Mouse (Mus musculus): ENCODE results near the gene Heatr5b. TPM values are rescaled to one million over a fixed set of nuclear protein-coding genes. Genes with fewer than 3 reads are reported as not detected.

Gene Heatr5b
- polyA plus RNA-seq, 1 experiment: 11.8 TPM

DNA sequence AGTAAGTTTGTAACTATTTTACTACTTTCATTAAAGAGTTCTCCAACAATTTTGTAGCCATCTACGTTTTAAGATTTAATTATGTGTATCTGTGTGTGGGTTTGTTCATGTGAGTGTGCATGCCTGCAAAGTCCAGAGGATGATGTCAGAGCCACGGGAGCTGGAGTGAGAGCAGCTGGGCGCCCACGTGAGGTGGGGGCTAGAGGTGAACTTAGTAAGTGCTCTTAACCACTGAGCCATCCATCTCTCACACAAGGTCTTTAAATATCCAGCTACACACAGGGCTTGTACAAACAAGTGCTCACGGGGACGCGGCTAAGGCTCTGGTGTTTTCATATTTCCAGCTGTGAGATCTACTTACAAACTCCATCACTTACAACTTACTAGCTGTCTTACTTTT is 69.1 kb downstream of the Heatr5b start:
- H3ac ChIP-seq (ENCODE audit: control insufficient read depth, insufficient read length): no peak overlapping the region
- H3K4me2 ChIP-seq (ENCODE audit: low read depth): no peak overlapping the region
- no peaks in the 10 kb centered on the region for H3K27me3 ChIP-seq (ENCODE audit: control insufficient read depth, insufficient read depth, insufficient read length)
- H3K4me3 ChIP-seq: no peak overlapping the region
- H3K79me2 ChIP-seq (ENCODE audit: control insufficient read depth, insufficient read depth): no peaks in the 10 kb centered on the region
- H3K36me3 ChIP-seq (ENCODE audit: control insufficient read depth, insufficient read depth): peaks cover 5% of the 10 kb centered on the region
- peak in 1 of 3 experiments; percentile 4 for TF ChIP-seq MYOD1 (IDR thresholded peaks at IDR 0.05; ENCODE audit: control insufficient read depth in 1 of 3, insufficient read length in 2 of 3, low read depth in 2 of 3)
- TF ChIP-seq TCF12 (IDR thresholded peaks at IDR 0.05; ENCODE audit: insufficient read depth, poor library complexity, severe bottlenecking): no peak

DNA sequence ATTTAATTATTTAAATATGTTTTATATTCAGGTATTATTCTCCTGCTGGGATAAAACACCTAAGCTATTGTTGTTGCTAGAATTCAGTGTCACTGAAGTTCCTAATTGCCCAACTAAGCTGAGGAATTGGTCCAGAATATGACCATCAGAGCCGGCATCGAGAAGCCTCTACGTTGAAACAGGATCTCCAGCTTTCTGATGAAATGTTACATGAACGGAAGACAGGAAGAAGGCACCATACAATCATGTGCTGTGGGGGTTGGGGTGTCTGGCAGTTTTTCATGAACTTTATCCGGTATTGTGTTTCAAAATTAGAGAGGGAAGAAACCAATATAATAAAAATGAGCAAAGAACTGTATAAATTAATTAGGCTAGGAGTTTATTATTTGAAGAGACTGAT is 71.9 kb downstream of the Heatr5b start:
- H3K4me3 ChIP-seq: no peak overlapping the region
- H3K4me2 ChIP-seq (ENCODE audit: low read depth): no peak overlapping the region
- H3K27me3 ChIP-seq (ENCODE audit: control insufficient read depth, insufficient read depth, insufficient read length): no peaks in the 10 kb centered on the region
- no peaks in the 10 kb centered on the region for H3K79me2 ChIP-seq (ENCODE audit: control insufficient read depth, insufficient read depth)
- peaks cover 5% of the 10 kb centered on the region for H3K36me3 ChIP-seq (ENCODE audit: control insufficient read depth, insufficient read depth)
- H3ac ChIP-seq (ENCODE audit: control insufficient read depth, insufficient read length): no peak overlapping the region
- TF ChIP-seq TCF12 (IDR thresholded peaks at IDR 0.05; ENCODE audit: insufficient read depth, poor library complexity, severe bottlenecking): no peak
- TF ChIP-seq E2F4 (IDR thresholded peaks at IDR 0.05; ENCODE audit: insufficient read depth): no peak
- no peak for TF ChIP-seq MYOG (IDR thresholded peaks at IDR 0.05; ENCODE audit: control insufficient read depth in 1 of 3, insufficient read depth in 1 of 3, insufficient read length in 2 of 3, low read depth in 2 of 3)
- TF ChIP-seq SRF (IDR thresholded peaks at IDR 0.05; ENCODE audit: control insufficient read depth, insufficient read length, low read depth): no peak
- TF ChIP-seq MYOD1 (IDR thresholded peaks at IDR 0.05; ENCODE audit: control insufficient read depth in 1 of 3, insufficient read length in 2 of 3, low read depth in 2 of 3): no peak
- no peak for TF ChIP-seq POLR2A (IDR thresholded peaks at IDR 0.05; ENCODE audit: insufficient read length, low read depth)

- H3ac ChIP-seq (ENCODE audit: control insufficient read depth, insufficient read length): no peak overlapping the region
Measured at GRCm38 (mm10) chr17:78752938-78753655, 82.1 kb downstream of the Heatr5b start.

DNA sequence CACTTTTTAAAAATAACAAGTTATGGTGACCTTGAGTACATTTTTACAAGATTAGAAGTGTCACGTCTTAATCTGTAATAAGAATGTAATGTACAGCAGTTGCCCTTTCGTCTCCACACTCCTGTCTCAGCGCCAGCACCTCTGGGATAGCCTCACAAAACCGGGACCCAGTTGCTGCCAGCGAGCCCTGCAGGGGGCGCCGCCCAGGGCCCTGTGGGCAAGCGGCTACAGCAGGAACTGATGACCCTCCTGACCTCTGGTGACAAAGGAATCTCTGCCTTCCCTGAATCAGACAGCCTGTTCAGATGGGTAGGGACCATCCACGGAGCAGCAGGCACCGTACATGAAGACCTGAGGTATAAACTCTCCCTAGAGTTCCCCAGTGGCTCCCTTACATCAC is 83.1 kb downstream of the Heatr5b start:
- H3K4me3 ChIP-seq: no peak overlapping the region
- no peak overlapping the region for H3K4me2 ChIP-seq (ENCODE audit: low read depth)
- TF ChIP-seq POLR2A (IDR thresholded peaks at IDR 0.05; ENCODE audit: insufficient read length, low read depth): no peak
- TF ChIP-seq TCF3 (IDR thresholded peaks at IDR 0.05; ENCODE audit: insufficient read length, low read depth): no peak
- TF ChIP-seq USF1 (IDR thresholded peaks at IDR 0.05; ENCODE audit: low read depth): no peak
- no peak for TF ChIP-seq CEBPB (IDR thresholded peaks at IDR 0.05; ENCODE audit: insufficient read depth, poor library complexity, severe bottlenecking)
- no peak for TF ChIP-seq MAX (IDR thresholded peaks at IDR 0.05; ENCODE audit: low read depth)
- TF ChIP-seq TCF12 (IDR thresholded peaks at IDR 0.05; ENCODE audit: insufficient read depth, poor library complexity, severe bottlenecking): no peak
- no peak for TF ChIP-seq SRF (IDR thresholded peaks at IDR 0.05; ENCODE audit: control insufficient read depth, insufficient read length, low read depth)
- no peak for TF ChIP-seq E2F4 (IDR thresholded peaks at IDR 0.05; ENCODE audit: insufficient read depth)
- TF ChIP-seq MYOG (IDR thresholded peaks at IDR 0.05; ENCODE audit: control insufficient read depth in 1 of 3, insufficient read depth in 1 of 3, insufficient read length in 2 of 3, low read depth in 2 of 3): no peak
- no peak for TF ChIP-seq MYOD1 (IDR thresholded peaks at IDR 0.05; ENCODE audit: control insufficient read depth in 1 of 3, insufficient read length in 2 of 3, low read depth in 2 of 3)
- no peak for TF ChIP-seq REST (IDR thresholded peaks at IDR 0.05; ENCODE audit: insufficient read depth, insufficient read length)
- TF ChIP-seq POLR2AphosphoS2 (IDR thresholded peaks at IDR 0.05; ENCODE audit: insufficient read length, low read depth): no peak
- H3ac ChIP-seq (ENCODE audit: control insufficient read depth, insufficient read length): no peak overlapping the region
- H3K79me2 ChIP-seq (ENCODE audit: control insufficient read depth, insufficient read depth): no peaks in the 10 kb centered on the region
- peaks cover 10% of the 10 kb centered on the region for H3K36me3 ChIP-seq (ENCODE audit: control insufficient read depth, insufficient read depth)
- H3K27me3 ChIP-seq (ENCODE audit: control insufficient read depth, insufficient read depth, insufficient read length): no peaks in the 10 kb centered on the region

More at GRCm38 (mm10) chr17:78752938-78753655, 82.1 kb downstream of the Heatr5b start:
- peaks cover 10% of the 10 kb centered on the region for H3K36me3 ChIP-seq (ENCODE audit: control insufficient read depth, insufficient read depth)
- H3K4me3 ChIP-seq: no peak overlapping the region
- no peaks in the 10 kb centered on the region for H3K27me3 ChIP-seq (ENCODE audit: control insufficient read depth, insufficient read depth, insufficient read length)
- no peak overlapping the region for H3K4me2 ChIP-seq (ENCODE audit: low read depth)
- H3K79me2 ChIP-seq (ENCODE audit: control insufficient read depth, insufficient read depth): no peaks in the 10 kb centered on the region
- TF ChIP-seq MAX (IDR thresholded peaks at IDR 0.05; ENCODE audit: low read depth) (no peak), POLR2AphosphoS2 (IDR thresholded peaks at IDR 0.05; ENCODE audit: insufficient read length, low read depth) (no peak), TCF12 (IDR thresholded peaks at IDR 0.05; ENCODE audit: insufficient read depth, poor library complexity, severe bottlenecking) (no peak), TCF3 (IDR thresholded peaks at IDR 0.05; ENCODE audit: insufficient read length, low read depth) (no peak), USF1 (IDR thresholded peaks at IDR 0.05; ENCODE audit: low read depth) (no peak), POLR2A (IDR thresholded peaks at IDR 0.05; ENCODE audit: insufficient read length, low read depth) (no peak), SRF (IDR thresholded peaks at IDR 0.05; ENCODE audit: control insufficient read depth, insufficient read length, low read depth) (no peak), REST (IDR thresholded peaks at IDR 0.05; ENCODE audit: insufficient read depth, insufficient read length) (no peak), CEBPB (IDR thresholded peaks at IDR 0.05; ENCODE audit: insufficient read depth, poor library complexity, severe bottlenecking) (no peak), E2F4 (IDR thresholded peaks at IDR 0.05; ENCODE audit: insufficient read depth) (no peak)

DNA sequence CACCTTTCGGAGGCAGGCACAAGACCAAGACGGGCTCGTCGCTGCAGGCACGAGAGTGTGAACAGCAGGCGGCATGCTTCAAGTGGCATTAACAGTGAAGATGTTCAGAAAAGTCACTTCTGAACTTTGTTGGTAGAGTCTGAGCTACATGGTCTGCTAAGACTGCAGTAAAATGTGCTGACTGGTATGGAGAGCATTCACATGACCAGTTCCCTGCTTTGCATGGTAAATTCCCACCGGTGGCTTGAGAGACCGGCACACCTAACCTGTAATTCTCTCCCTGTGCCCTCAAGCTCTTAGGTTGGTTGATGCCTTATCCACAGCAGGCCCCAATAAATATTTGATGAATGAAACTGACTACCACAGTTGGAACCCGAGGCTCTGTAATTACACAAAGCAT is 86.7 kb downstream of the Heatr5b start:
- TF ChIP-seq MYOD1 (IDR thresholded peaks at IDR 0.05; ENCODE audit: control insufficient read depth in 1 of 3, insufficient read length in 2 of 3, low read depth in 2 of 3) (no peak), REST (IDR thresholded peaks at IDR 0.05; ENCODE audit: insufficient read depth, insufficient read length) (no peak), MAX (IDR thresholded peaks at IDR 0.05; ENCODE audit: low read depth) (no peak)
- Histone ChIP-seq H3K79me2 (ENCODE audit: control insufficient read depth, insufficient read depth) (no peaks in the 10 kb centered on the region), H3ac (ENCODE audit: control insufficient read depth, insufficient read length) (no peak overlapping the region), H3K27me3 (ENCODE audit: control insufficient read depth, insufficient read depth, insufficient read length) (no peaks in the 10 kb centered on the region), H3K4me3 (no peak overlapping the region), H3K4me2 (ENCODE audit: low read depth) (no peak overlapping the region), H3K36me3 (ENCODE audit: control insufficient read depth, insufficient read depth) (peaks cover 3% of the 10 kb centered on the region)
